Mouse (Mus musculus): ENCODE data around the gene Tbx21.

DNA sequence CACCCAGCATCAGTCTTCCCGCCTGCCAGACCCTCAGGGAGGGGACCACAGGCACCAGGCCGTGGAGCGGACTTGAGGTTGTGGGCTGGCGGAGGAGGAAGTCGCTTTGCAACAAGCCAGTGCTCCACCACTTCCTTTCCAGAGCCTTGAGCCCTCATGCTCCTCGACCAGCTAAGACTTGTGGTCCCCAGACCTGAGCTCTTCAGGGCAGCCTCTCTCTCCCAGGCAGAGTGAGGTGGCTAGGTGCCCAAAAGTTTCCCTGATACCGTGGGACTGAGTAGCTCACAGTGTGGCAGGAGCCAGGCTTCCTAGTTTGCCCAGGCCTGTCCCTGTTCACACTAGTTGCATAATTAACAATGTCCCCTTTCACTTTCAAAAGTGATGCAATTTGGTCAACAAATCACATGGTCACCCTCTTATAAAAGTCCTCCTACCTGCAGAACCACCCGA, 27.1 kb upstream of the Tbx21 start:
- TF ChIP-seq EP300 (IDR thresholded peaks at IDR 0.05; ENCODE audit: low read depth), result no peak
- TF ChIP-seq CTCF (IDR thresholded peaks at IDR 0.05; ENCODE audit: low read depth), result no peak

Data from liver, embryonic 14.5 days (tissue).